Mouse (Mus musculus) kidney, adult 2 months (tissue): Measurements from ENCODE around the gene Zfp697. TPM values are rescaled to one million over a fixed set of nuclear protein-coding genes. Genes with fewer than 3 reads are reported as not detected.
"Not testable (repeated sequence)": the region's sequence is repeated elsewhere in the genome, so short reads cannot be mapped to it uniquely, and the experiment has no call there.

Source experiments
- DNase-seq: peaks from one replicate; pipeline ENCODE4 v3.0.0; 2021
- H3K27ac ChIP-seq: fragments of 200-500 bp; 2 replicates; pipeline ENCODE4 v1.5.1; 2012; ENCODE audit warnings: low read depth, low read length, control low read depth, inconsistent platforms; ENCODE audit not compliant: insufficient read depth
- H3K27me3 ChIP-seq: fragments of 200-500 bp; replicated peaks from 2 replicates; pipeline ENCODE4 v1.6.1; 2012; ENCODE audit warnings: mild to moderate bottlenecking, moderate library complexity, low read length, inconsistent platforms; ENCODE audit not compliant: control insufficient read depth, insufficient read depth
- H3K36me3 ChIP-seq: fragments of 200-500 bp; 2 replicates; pipeline ENCODE4 v1.6.1; 2012; ENCODE audit warnings: mild to moderate bottlenecking, moderate library complexity, low read length, inconsistent platforms; ENCODE audit not compliant: control insufficient read depth, insufficient read depth
- H3K4me1 ChIP-seq: fragments of 200-500 bp; 2 replicates; pipeline ENCODE4 v1.6.1; 2011; ENCODE audit warnings: low read length; ENCODE audit not compliant: control insufficient read depth, insufficient read depth
- H3K4me3 ChIP-seq: fragments of 200-500 bp; 2 replicates; pipeline ENCODE4 v1.5.1; 2011; ENCODE audit warnings: mild to moderate bottlenecking, low read depth, low read length, control low read depth; ENCODE audit not compliant: insufficient read depth
- CTCF ChIP-seq: fragments of 200-500 bp; conservative IDR thresholded peaks from 2 replicates; pipeline ENCODE4 v1.5.1; 2011; ENCODE audit warnings: low read depth, mild to moderate bottlenecking, control low read depth, low read length, moderate library complexity, mixed read lengths; ENCODE audit not compliant: insufficient read depth, insufficient read length
- POLR2A ChIP-seq: fragments of 200-500 bp; IDR thresholded peaks from one replicate; pipeline ENCODE4 v1.6.1; 2011; ENCODE audit warnings: low read depth, low read length, control low read depth
- WGBS: fragments of 180-500 bp; shearing (Covaris S2); methylation state at CpG from one replicate; pipeline ENCODE4 v1.1.7; 2018; 5-methylcytosine and 5-hydroxymethylcytosine counted together
- polyA plus RNA-seq: library from polyadenylated mRNA; depleted of rRNA; stranded (reverse); fragments of >200 nt; gene quantifications from 2 replicates; pipeline ENCODE4 v1.2.3, GENCODE M21; 2012

The Zfp697 gene
- polyA plus RNA-seq, 1 experiment: 14.7 TPM

DNA sequence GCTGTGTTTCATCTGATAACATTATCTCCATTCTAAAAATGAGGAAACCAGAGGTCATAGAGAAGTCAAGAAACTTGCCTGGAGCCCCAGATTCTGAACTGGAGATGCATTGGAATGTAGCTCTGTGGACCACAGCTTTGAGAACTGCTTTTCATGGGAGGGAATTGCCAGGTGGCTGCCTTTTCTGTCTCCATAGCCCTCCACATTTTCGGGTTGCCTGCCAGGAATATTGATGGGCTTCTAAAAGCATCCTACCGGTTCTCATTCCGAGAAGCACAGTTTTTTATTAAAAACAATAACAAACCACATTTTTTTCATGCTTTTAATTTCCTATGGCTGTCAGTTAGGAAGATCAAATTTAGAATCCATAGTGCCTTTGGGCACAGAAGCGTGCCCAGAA lies 4.8 kb downstream of the Zfp697 start:
- WGBS: 32% methylated on average over 4 of the region's 4 CpGs
- TF ChIP-seq POLR2A: no peak
- no peak for TF ChIP-seq CTCF
- H3K36me3 ChIP-seq: no peaks in the 10 kb centered on the region
- no peak overlapping the region for H3K4me3 ChIP-seq
- no peaks in the 10 kb centered on the region for H3K27me3 ChIP-seq
- peaks cover 24% of the 10 kb centered on the region; the same call in 1 of the 2 replicates for H3K4me1 ChIP-seq
- DNase-seq: no peak
- no peak overlapping the region for H3K27ac ChIP-seq

DNA sequence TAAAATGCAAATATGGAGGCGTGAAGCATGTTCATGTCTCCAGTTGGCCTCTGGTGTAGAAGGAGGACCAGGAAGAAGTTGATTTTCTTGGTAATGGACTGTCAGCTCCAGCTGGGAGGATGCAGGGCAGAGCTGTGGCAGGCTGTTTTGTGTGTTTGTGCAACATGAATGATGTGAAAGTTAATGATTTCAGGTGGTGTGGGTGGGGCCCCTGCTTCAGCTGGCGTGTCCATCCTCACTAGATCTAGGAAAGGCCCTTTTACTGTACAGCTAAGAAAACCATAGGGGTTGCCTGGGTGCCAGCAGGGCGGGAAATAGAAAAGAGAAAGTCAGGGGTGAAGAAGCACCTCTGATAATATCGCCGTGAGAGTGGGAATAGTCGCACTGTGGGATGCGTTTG lies 5.5 kb downstream of the Zfp697 start:
- TF ChIP-seq CTCF (no peak), POLR2A (no peak)
- Histone ChIP-seq H3K27ac (no peak overlapping the region), H3K4me1 (peaks cover 24% of the 10 kb centered on the region; the same call in 1 of the 2 replicates), H3K36me3 (no peaks in the 10 kb centered on the region), H3K4me3 (no peak overlapping the region), H3K27me3 (no peaks in the 10 kb centered on the region)
- DNase-seq: peak; percentile 61
- 58% methylated on average over 7 of the region's 7 CpGs for WGBS

DNA sequence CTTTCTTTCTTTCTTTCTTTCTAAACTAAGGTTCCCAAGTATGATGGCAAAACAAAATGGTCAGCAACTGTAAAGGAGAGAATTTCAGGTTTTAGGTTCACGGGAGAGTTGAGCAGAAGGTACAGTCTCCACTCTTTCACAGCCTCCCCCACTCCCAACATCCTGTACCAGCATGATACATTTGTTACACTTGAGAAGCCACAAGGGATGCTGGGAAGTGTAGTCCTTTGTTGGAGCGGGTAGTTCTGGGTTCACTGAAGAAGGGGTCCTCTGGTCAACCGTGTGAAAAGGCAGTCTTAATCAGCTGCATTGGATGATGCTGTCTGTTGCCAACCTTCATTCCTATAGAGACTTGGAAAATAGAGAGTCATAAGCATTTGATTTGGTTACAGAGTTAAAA lies 7.0 kb downstream of the Zfp697 start:
- 36% methylated on average over 3 of the region's 3 CpGs for WGBS
- H3K4me1 ChIP-seq: peaks cover 18% of the 10 kb centered on the region; the same call in 1 of the 2 replicates
- TF ChIP-seq POLR2A: no peak
- no peak for TF ChIP-seq CTCF
- H3K27me3 ChIP-seq: no peaks in the 10 kb centered on the region
- no peak overlapping the region for H3K4me3 ChIP-seq
- H3K27ac ChIP-seq: no peak overlapping the region
- no peak for DNase-seq
- H3K36me3 ChIP-seq: no peaks in the 10 kb centered on the region

DNA sequence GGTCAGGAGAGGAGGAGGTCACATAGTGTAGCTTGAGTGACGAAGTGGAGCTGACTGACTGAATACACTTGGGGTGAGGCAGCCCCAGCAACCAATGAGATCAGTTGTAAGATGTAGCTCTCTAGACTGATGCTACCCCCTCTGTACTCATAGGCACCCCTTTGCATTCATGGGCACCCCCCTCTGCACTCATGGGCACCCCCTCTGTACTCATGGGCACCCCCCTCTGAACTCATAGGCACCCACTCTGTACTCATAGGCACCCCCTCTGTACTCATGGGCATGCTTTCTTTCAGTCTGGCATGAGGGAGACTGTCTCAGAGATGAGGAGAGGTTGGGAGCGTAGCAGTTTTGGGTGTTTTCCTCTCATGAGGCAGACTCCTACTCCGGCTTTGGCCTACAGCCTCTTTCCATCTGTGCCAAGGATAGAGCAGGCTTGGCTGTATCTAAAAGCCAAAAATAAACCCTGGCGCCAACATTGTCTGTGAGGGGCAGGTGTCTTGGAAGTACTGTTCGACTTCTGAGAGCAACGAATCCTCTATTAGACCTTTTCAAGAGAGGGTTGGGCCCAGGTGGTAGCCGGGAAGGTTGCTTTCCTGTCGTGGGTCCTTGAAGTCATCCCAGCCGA lies 22.1 kb downstream of the Zfp697 start:
- not testable (repeated sequence) for H3K27me3 ChIP-seq, H3K4me3 ChIP-seq, H3K4me1 ChIP-seq, H3K36me3 ChIP-seq, H3K27ac ChIP-seq, DNase-seq
- 87% methylated on average over 9 of the region's 9 CpGs for WGBS

DNA sequence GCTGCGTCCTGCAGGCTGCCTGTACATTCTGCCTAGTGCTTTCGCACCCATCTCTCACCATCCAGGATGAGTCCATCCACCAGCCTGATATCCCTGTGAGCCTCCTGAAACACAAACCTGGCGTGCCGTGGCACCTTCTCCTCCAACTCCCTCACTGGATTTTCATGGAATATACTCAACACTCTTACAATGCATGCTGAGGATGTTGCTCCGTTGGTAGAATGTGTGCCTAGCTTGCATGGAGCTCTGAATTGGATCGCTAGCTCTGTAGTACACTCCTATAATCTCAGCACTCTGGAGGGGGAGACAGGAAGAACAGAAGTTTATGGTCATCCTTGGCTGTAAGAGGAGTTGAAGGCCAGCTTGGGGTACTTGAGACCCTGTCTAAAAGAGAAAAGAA lies 23.6 kb downstream of the Zfp697 start:
- H3K27ac ChIP-seq, H3K36me3 ChIP-seq, DNase-seq, H3K4me3 ChIP-seq, H3K27me3 ChIP-seq, H3K4me1 ChIP-seq: not testable (repeated sequence)
- WGBS: 90% methylated on average over 6 of the region's 6 CpGs

DNA sequence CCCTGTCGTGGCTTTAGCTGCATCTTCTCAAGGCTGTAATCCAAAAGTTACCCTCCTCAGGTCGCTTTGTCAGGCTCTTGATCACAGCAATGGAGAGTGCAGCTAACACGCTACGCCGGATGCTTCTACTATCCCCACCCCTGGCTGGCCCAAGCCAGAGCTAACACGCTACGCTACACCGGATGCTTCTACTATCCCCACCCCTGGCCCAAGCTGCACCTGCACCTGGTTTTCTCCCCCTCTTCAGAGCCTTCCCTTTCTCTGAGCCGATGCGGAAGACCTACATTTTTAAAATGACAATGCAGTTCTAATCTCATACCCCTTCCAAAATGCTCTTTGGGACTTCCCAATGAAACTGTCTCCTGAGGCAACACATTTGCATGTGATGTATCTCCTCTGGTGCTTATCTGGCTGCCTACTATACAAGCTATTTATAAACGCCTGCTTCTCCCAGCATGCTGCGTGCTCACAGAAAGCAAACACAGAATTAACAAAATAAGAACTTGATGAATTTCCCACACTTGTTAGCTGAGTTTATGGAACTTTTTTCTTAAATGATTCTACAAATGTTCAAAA lies 24.4 kb downstream of the Zfp697 start:
- H3K4me3 ChIP-seq, H3K27ac ChIP-seq, H3K4me1 ChIP-seq, DNase-seq, H3K27me3 ChIP-seq, H3K36me3 ChIP-seq: not testable (repeated sequence)
- WGBS: 58% methylated on average over 12 of the region's 12 CpGs

DNA sequence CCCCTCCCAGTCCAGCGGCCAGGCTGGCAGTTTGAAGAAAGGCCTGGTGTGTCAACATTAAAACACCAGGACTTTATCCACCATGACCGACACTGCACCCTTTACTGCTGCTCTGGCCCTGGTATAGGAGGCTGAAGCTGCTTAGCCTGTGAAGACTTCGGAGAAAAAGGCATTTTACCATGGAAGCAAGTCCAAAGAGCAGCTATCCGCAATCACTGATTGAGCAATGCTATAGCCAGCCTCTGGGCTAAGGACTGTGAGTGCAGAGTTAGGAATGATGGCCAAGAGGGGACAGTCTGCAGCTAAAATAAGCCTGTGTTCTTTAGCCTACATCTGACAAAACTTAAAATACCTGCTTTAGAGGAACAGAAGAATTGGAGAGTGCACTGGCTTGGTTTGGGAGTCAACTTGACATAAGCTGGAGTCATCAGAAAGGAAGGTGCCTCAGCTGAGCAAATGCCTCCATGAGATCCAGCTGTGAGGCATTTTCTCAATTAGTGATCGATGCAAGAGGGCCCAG lies 25.1 kb downstream of the Zfp697 start:
- WGBS: 53% methylated on average over 5 of the region's 5 CpGs
- not testable (repeated sequence) for H3K27me3 ChIP-seq, H3K36me3 ChIP-seq, H3K27ac ChIP-seq, H3K4me1 ChIP-seq, H3K4me3 ChIP-seq
- peak; percentile 41 for DNase-seq

DNA sequence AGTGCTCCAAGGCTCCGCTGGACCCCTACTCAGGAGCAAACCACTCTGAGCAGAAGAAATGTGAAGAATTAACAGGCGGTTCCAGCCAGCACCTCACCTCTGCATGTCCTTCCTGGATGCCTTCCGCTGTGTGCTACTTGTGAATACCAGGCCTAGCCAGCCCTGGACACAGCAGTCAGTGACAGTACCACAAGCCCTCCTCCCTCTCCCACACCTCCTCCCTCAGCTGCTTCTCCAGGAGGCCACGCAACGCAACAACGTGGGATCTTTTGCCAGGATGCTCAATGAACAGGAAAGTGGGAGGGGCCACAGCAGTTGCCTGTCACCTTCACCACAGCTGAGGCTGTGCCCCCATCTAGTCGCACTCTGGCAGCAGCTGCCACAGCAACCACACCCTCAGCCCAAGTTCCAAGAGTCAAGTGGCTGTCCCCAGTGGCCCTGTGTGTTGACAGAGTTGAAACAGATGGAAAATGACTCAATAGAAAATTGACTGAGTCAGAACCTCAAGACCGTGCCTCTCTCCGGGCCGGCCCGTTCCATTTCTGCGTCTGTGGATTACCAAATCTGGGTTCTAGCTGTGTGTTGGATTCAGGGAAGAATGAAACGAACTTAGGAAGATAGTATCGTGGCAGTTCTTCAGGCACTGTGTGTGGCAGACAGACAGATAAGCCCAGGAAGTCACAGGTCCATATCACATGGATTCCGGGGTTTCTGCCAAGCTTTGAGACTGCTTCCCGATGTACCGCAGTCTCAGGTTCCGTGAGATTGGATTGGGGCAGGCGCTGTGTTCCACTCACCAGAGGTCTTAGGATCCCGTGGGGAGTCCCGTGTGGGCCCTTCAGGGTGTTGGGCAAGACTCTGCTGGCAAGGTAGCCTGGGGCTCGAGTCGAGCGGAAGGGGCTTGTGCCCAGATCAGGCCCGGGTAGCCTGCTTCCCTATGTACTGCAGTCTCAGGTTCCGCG lies 28.6 kb downstream of the Zfp697 start:
- H3K27ac ChIP-seq, H3K27me3 ChIP-seq: not testable (repeated sequence)

More for the DNA sequence above, 28.6 kb downstream of the Zfp697 start:
- peaks cover 21% of the 10 kb centered on the region; the same call in 1 of the 2 replicates for H3K4me1 ChIP-seq
- H3K36me3 ChIP-seq, H3K4me3 ChIP-seq: not testable (repeated sequence)
- peak; percentile 48 for DNase-seq
- 77% methylated on average over 17 of the region's 27 CpGs for WGBS
